Mouse (Mus musculus): Measurements from ENCODE around the gene Med8. TPM values are rescaled to one million over a fixed set of nuclear protein-coding genes. Genes with fewer than 3 reads are reported as not detected.

Med8 gene
- polyA plus RNA-seq, 1 experiment from 2014 or later = 97.4 TPM

GRCm38 (mm10) chr4:118415779-118416178 lies 6.6 kb downstream of the Med8 start:
- Histone ChIP-seq H3K27ac (no peak overlapping the region), H3K4me1 (replicated peaks) (peaks cover 6% of the 10 kb centered on the region), H3K9me3 (replicated peaks) (no peaks in the 10 kb centered on the region), H3K36me3 (peaks cover 93% of the 10 kb centered on the region), H3K4me2 (no peak overlapping the region), H3K4me3 (replicated peaks) (no peak overlapping the region), H3K9ac (no peak overlapping the region), H3K27me3 (no peaks in the 10 kb centered on the region)
- DNase-seq (no peak), ATAC-seq (ENCODE audit: low read depth) (no peak)
- WGBS (ENCODE audit: insufficient replicate concordance) = 81% methylated on average over 2 of the region's 2 CpGs

GRCm38 (mm10) chr4:118416329-118416728 lies 7.2 kb downstream of the Med8 start:
- Histone ChIP-seq H3K4me2 (no peak overlapping the region), H3K9me3 (replicated peaks) (no peaks in the 10 kb centered on the region)
- no peak for ATAC-seq (ENCODE audit: low read depth)

GRCm38 (mm10) chr4:118417112-118417797 lies 8.1 kb downstream of the Med8 start:
- H3K4me3 ChIP-seq (replicated peaks) = no peak overlapping the region
- H3K27me3 ChIP-seq = no peaks in the 10 kb centered on the region
- no peak overlapping the region for H3K9ac ChIP-seq
- H3K9me3 ChIP-seq (replicated peaks) = no peaks in the 10 kb centered on the region
- no peak overlapping the region for H3K4me2 ChIP-seq
- H3K36me3 ChIP-seq = peaks cover 89% of the 10 kb centered on the region
- ATAC-seq (ENCODE audit: low read depth) (no peak), DNase-seq (no peak)
- whole genome bisulfite sequencing (ENCODE audit: insufficient replicate concordance) = 55% methylated on average over 13 of the region's 13 CpGs
- no peak overlapping the region for H3K27ac ChIP-seq
- 0 out of 2 replicates have a peak, but pooled peaks cover 2% of the 10 kb centered on the region for H3K4me1 ChIP-seq (replicated peaks)

More at GRCm38 (mm10) chr4:118416329-118416728, 7.2 kb downstream of the Med8 start:
- 0 out of 2 replicates have a peak, but pooled peaks cover 2% of the 10 kb centered on the region for H3K4me1 ChIP-seq (replicated peaks)
- peaks cover 91% of the 10 kb centered on the region for H3K36me3 ChIP-seq
- no peak overlapping the region for H3K27ac ChIP-seq
- H3K4me3 ChIP-seq (replicated peaks) = no peak overlapping the region
- no peak overlapping the region for H3K9ac ChIP-seq
- whole genome bisulfite sequencing (ENCODE audit: insufficient replicate concordance) = 88% methylated on average over 5 of the region's 5 CpGs
- no peaks in the 10 kb centered on the region for H3K27me3 ChIP-seq
- no peak for DNase-seq

DNA sequence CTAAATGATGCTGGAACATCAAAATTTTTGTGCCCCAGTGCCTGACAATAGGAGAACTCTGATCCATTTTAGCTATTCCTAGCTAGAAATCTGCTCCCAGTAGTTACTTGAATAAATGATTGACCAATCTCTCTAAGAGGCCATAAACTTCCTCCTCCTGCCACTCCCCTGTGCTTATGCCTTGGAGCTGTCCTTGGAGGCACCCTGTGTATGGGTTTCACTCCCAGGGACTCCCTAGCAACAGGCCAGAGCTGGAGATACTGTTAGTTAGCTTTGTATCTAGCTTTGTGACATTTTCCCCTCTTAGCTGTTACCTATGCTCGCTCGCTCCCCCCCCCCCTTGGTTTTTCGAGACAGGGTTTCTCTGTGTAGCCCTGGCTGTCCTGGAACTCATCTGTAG lies 12.2 kb downstream of the Med8 start:
- peaks cover 36% of the 10 kb centered on the region for H3K4me1 ChIP-seq (replicated peaks)
- 82% methylated on average over 3 of the region's 3 CpGs for WGBS (ENCODE audit: insufficient replicate concordance)
- peaks cover 48% of the 10 kb centered on the region for H3K36me3 ChIP-seq
- H3K27ac ChIP-seq = no peak overlapping the region
- no peak overlapping the region for H3K4me2 ChIP-seq
- H3K27me3 ChIP-seq = no peaks in the 10 kb centered on the region
- H3K9ac ChIP-seq = no peak overlapping the region
- ATAC-seq (ENCODE audit: low read depth) (no peak), DNase-seq (no peak)
- H3K9me3 ChIP-seq (replicated peaks) = no peaks in the 10 kb centered on the region
- H3K4me3 ChIP-seq (replicated peaks) = no peak overlapping the region

DNA sequence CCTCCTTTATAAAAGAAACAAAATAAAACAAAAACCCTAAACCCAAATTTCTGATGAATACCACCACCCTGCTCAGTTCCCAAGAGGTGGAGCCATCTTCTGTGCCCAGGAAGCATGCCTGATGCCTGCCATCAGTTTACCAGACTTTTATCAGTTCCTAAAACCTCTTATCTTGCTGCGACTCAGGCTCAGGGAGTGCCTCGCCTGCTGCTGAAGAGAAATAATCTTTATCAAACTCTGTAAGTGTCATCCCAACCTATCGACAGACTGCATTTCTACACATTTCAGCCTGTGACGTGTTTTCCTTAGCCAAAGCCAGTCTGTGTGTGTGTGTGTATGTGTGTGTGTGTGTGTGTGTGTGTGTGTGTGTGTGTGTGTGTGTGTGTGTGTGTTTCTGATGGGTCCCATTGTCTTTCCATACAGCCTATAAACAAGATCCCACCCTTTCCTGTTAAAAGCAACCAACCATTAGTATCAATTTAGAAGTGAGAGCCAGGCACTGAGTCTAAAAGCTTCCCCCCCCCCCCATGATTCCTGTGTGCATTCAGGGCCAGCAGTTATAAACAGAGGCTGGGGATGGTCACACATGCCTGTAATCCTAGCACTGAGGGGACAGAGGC lies 15.5 kb downstream of the Med8 start:
- Histone ChIP-seq H3K9ac (peak overlapping the region; percentile 55), H3K4me1 (replicated peaks) (peaks cover 65% of the 10 kb centered on the region), H3K27me3 (no peaks in the 10 kb centered on the region), H3K4me3 (replicated peaks) (no peak overlapping the region), H3K9me3 (replicated peaks) (no peaks in the 10 kb centered on the region), H3K36me3 (peaks cover 22% of the 10 kb centered on the region), H3K4me2 (peak overlapping the region; percentile 46), H3K27ac (peak overlapping the region; percentile 93)
- peak; percentile 62 for ATAC-seq (ENCODE audit: low read depth)
- WGBS (ENCODE audit: insufficient replicate concordance) = 11% methylated on average over 4 of the region's 4 CpGs
- DNase-seq = peak; percentile 71

DNA sequence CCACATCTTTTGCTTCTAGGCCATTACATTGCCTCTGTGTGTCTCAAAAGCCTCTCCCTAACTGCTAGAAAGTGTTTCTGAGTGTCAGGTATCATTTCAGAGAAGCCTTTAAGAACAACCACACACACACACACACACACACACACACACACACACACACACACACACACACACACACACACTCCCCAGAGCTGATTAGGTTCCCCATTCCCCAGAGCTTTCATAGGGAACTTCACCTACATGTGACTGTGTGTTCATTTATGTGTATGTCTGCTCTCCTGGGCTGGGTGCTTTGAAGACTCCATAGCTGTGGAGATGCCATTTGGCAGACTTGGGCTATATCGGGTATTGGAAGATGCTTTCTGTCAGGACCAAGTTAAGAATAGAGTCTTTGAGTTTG lies 16.2 kb downstream of the Med8 start:
- Histone ChIP-seq H3K4me1 (replicated peaks) (peaks cover 73% of the 10 kb centered on the region), H3K36me3 (peaks cover 24% of the 10 kb centered on the region), H3K27me3 (no peaks in the 10 kb centered on the region), H3K27ac (peak overlapping the region; percentile 93), H3K9ac (peak overlapping the region; percentile 55), H3K4me2 (no peak overlapping the region), H3K9me3 (replicated peaks) (no peaks in the 10 kb centered on the region), H3K4me3 (replicated peaks) (no peak overlapping the region)
- ATAC-seq (ENCODE audit: low read depth) = no peak
- DNase-seq = no peak
- 88% methylated on average over 1 of the region's 1 CpGs for WGBS (ENCODE audit: insufficient replicate concordance)

DNA sequence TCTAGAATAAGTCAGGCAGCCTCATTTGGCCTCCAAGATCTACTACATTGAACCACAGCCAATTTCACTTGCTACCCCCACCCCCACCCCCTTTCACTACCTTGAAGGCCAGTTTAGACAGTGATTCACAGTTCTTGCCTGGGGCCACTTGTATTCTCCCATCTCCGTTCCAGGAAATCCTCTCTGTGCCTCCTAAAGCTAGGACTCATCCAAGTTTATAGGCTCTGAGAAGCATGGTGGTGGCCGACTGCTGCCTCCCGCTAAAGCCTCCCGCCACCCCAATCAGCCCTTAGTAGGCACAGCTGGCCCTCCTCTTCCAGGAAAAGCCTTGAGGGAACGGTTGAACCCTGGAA lies 18.3 kb downstream of the Med8 start:
- peak overlapping the region; percentile 89 for H3K9ac ChIP-seq

GRCm38 (mm10) chr4:118427768-118428451 lies 18.8 kb downstream of the Med8 start, which contains the start of gene Elovl1:
Elovl1 (plus strand) TSS chr4:118428093.
- WGBS (ENCODE audit: insufficient replicate concordance) = 0% methylated on average over 25 of the region's 31 CpGs
- Histone ChIP-seq H3K27me3 (no peaks in the 10 kb centered on the region), H3K4me3 (replicated peaks) (peak within 1 kb of the TSS; percentile 78), H3K9ac (peak within 1 kb of the TSS; percentile 89), H3K27ac (peak within 1 kb of the TSS; percentile 93), H3K4me1 (replicated peaks) (peaks cover 98% of the 10 kb centered on the region), H3K4me2 (peak within 1 kb of the TSS; percentile 98), H3K36me3 (peaks cover 34% of the 10 kb centered on the region), H3K9me3 (replicated peaks) (no peaks in the 10 kb centered on the region)
- ATAC-seq (ENCODE audit: low read depth) = peak; percentile 89
- peak; percentile 88 for DNase-seq

More for the DNA sequence above, 18.3 kb downstream of the Med8 start:
- ATAC-seq (ENCODE audit: low read depth) (peak; percentile 9), DNase-seq (no peak)
- Histone ChIP-seq H3K4me2 (peak overlapping the region; percentile 98), H3K27ac (peak overlapping the region; percentile 93), H3K9me3 (replicated peaks) (no peaks in the 10 kb centered on the region), H3K27me3 (no peaks in the 10 kb centered on the region), H3K36me3 (peaks cover 28% of the 10 kb centered on the region), H3K4me3 (replicated peaks) (peak overlapping the region; percentile 78), H3K4me1 (replicated peaks) (peaks cover 93% of the 10 kb centered on the region)
- 7% methylated on average over 5 of the region's 5 CpGs for WGBS (ENCODE audit: insufficient replicate concordance)

DNA sequence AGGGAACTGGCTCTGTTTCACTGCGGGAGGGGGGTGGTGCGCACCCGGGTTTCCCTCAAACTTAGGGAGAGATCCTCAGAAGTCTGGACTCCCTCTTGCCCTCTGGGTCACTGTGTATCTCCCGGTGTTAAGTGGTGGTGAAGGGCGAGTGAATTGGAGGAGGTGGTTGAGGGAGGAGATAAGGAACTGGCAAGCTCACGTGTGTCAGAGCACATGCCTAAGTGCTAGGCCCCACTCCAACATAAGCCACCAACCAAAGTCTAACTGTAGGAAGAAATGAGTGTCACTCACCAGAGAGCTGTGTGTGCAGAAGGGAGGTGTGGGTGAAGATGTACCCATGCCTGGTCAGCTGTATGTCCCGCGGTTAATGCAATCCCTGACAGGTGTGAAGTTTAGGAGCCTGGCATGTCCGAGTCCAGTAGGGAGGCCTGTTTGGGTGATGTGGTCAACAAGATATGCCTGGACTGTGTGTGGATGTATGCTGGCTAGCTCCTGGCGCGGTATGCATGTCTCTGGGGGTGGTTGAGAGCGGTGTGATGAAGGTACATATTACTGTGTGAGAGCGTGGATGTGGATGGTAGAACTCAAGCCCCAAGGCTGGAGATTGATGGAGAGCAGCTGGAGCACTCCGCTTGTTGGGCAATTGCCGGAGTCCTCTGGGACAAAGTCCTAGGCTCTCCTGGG lies 19.5 kb downstream of the Med8 start:
- H3K36me3 ChIP-seq = peaks cover 41% of the 10 kb centered on the region
- no peaks in the 10 kb centered on the region for H3K9me3 ChIP-seq (replicated peaks)
- ATAC-seq (ENCODE audit: low read depth) (peak; percentile 56), DNase-seq (peak; percentile 50)
- H3K9ac ChIP-seq = peak overlapping the region; percentile 89
- H3K4me3 ChIP-seq (replicated peaks) = peak overlapping the region; percentile 78
- peak overlapping the region; percentile 98 for H3K4me2 ChIP-seq
- H3K27me3 ChIP-seq = no peaks in the 10 kb centered on the region
- H3K4me1 ChIP-seq (replicated peaks) = peaks cover 99% of the 10 kb centered on the region
- WGBS (ENCODE audit: insufficient replicate concordance) = 18% methylated on average over 15 of the region's 15 CpGs
- peak overlapping the region; percentile 93 for H3K27ac ChIP-seq

GRCm38 (mm10) chr4:118429215-118429895 lies 20.2 kb downstream of the Med8 start:
- no peak for DNase-seq
- no peaks in the 10 kb centered on the region for H3K27me3 ChIP-seq
- 18% methylated on average over 7 of the region's 7 CpGs for WGBS (ENCODE audit: insufficient replicate concordance)
- peak overlapping the region; percentile 98 for H3K4me2 ChIP-seq
- peak overlapping the region; percentile 78 for H3K4me3 ChIP-seq (replicated peaks)
- peak overlapping the region; percentile 93 for H3K27ac ChIP-seq
- peaks cover 48% of the 10 kb centered on the region for H3K36me3 ChIP-seq
- H3K9ac ChIP-seq = peak overlapping the region; percentile 89
- no peaks in the 10 kb centered on the region for H3K9me3 ChIP-seq (replicated peaks)
- H3K4me1 ChIP-seq (replicated peaks) = peaks cover 99% of the 10 kb centered on the region
- no peak for ATAC-seq (ENCODE audit: low read depth)
